Mouse (Mus musculus) R1 (cell line): Measurements from ENCODE around the gene Lhfpl5.

ENCODE experiments used
- DNase-seq: peaks from one replicate; pipeline ENCODE4 v3.0.0-alpha.2; 2018; ENCODE audit warnings: low read depth, low spot score

The Lhfpl5 gene

DNA sequence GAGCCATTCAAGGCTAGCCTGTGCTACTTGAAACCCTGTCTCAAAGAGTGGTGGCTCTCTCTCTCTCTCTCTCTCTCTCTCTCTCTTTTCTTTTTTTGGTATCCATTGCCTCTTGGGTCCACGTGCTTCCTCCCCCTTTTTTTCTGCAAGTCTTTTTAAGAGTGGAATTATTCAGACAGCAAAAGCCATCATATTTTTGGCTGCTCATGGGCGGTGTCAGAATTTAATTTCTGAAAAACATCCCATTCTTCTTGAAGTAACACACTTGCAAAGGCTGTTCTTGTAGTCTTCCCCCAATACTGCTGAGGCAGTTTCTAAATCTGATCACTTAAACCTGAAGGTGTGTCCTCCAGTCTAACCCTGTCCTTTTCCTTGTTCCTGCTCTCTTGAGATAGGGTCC, 51.5 kb downstream of the Lhfpl5 start:
- DNase-seq = no peak

DNA sequence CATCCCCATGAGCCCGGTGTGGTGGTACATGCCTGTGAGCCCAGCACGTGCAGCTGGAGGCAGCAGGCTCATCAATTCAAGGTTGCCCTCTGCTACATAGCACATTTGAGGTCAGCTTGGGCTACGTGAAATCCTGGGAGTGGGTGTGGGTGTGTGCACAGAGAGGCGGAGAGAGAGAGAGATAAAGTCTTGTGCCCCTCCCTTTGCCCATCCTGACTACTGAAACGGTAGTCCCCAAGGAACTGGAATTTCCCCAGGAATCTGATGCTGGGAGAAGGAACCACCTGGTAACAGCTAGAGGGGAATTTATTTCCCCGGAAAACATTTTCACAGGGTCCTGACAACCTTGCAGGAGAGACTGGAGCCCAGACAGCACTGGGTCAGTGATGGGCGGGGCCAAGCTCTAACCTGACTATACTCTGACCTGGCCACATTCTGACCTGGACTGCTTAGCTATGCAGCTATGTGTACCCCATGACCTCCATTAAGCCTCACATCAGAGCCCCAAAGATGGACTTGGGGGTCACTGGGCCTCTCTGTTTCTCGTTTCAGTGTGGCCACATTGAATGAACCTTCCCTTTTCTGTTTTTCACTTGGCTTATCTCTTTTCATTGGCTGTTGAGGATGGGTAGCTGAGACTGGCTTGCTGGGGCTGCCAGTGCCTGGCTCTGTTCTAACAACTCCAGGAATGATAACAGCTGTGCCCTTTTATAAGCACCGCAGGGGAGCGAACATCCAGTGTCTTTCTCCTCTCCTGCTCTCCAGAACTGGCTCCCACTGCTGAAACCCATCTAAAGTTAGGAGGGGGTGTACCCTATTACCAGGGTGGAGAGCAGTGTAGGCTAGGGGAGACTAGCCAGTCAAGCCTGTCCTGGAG, 53.0 kb downstream of the Lhfpl5 start:
- DNase-seq = peak; percentile 54

DNA sequence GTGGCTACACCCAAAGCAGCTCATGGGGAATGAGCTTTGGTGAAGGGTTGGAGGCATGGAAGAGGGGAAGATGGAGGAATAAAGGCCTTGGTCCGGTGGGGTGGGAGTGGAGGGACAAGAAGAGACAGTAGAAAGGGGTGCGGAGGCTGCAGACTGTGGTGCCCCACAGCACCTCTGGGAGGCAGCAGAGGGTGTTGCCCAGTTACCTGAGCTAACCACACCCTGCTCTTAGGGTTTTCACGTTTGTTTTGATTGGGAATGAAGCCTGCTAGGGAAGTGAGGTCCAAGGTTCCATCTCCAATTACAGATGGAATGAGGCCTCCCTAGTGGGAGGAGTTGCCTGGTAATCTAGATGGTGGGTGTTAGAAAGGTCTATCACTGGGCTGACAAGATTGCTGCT, 53.7 kb downstream of the Lhfpl5 start:
- DNase-seq = peak; percentile 59
